Mouse (Mus musculus) erythroblast, embryonic 14.5 days (primary cell): Measurements from ENCODE around the gene Celf2. TPM values are rescaled to one million over a fixed set of nuclear protein-coding genes. Genes with fewer than 3 reads are reported as not detected.

ENCODE experiments used
- H3K27me3 ChIP-seq: 2 replicates; pipeline ENCODE4 v1.6.1; 2012; ENCODE audit warnings: inconsistent platforms; ENCODE audit not compliant: control insufficient read depth
- H3K36me3 ChIP-seq: 2 replicates; pipeline ENCODE4 v1.6.1; 2012; ENCODE audit warnings: mild to moderate bottlenecking, inconsistent platforms; ENCODE audit not compliant: control insufficient read depth
- H3K4me1 ChIP-seq: 2 replicates; pipeline ENCODE4 v1.6.1; 2012; ENCODE audit warnings: inconsistent platforms; ENCODE audit not compliant: control insufficient read depth
- H3K4me3 ChIP-seq: replicated peaks from 2 replicates; pipeline ENCODE3; 2012; ENCODE audit warnings: moderate library complexity, mild to moderate bottlenecking, inconsistent platforms
- H3K9me3 ChIP-seq: 2 replicates; pipeline ENCODE4 v1.6.1; 2012; ENCODE audit warnings: low read length, inconsistent platforms, mixed read lengths; ENCODE audit not compliant: control insufficient read depth
- GATA1 ChIP-seq: IDR thresholded peaks from 2 replicates; pipeline ENCODE4 v1.6.1; 2012; ENCODE audit warnings: low read length, inconsistent platforms, mixed read lengths
- TAL1 ChIP-seq: IDR thresholded peaks from 3 replicates; pipeline ENCODE4 v1.6.1; 2012; ENCODE audit warnings: low read length, inconsistent platforms, mixed read lengths
- polyA plus RNA-seq: library from polyadenylated mRNA; stranded (reverse); fragments of >175 nt; gene quantifications from 2 replicates; pipeline ENCODE4 v1.2.3, GENCODE M21; 2012

Celf2 gene
- polyA plus RNA-seq, 1 experiment = under 0.01 TPM

DNA sequence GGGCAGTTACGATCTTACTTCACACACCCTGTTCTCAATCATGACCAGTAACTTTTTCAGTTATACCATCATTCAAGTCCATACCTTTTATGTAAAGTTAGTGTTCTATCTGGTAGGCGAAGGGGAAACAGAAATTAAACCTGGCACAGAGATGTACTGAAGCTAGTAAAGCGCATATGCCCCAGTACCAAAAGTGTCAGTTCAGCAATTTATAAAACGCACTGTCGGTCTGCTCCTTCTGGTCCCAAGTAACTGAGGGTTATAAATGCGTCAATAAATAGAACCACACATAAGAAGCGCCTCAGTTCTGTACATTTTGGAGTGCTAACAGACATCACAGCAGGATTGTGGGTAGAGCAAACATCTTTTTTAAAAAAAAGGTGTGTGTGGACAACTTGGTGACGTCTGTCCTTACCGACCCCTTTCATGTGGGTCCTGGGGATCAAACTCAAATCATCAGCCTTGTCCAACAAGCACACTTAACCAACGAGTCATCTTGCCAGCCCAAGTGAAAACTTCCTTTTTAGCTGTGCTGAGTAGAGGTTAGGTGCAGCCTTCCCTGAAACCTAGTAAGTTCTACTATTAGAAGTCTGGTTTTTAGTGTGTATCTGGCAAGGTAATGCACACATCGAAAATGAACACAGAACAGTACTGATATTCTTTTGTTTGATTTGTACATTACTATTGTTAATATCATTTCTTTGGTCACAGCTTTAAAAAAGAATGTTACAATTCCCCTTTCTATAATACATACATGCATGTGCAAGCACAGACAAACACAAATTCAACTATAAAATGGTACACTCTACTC, 803.2 kb downstream of the Celf2 start:
- Histone ChIP-seq H3K4me1 (peaks cover 11% of the 10 kb centered on the region), H3K4me3 (no peak overlapping the region), H3K9me3 (no peaks in the 10 kb centered on the region), H3K36me3 (no peaks in the 10 kb centered on the region), H3K27me3 (no peaks in the 10 kb centered on the region)
- TF ChIP-seq GATA1 = no peak

DNA sequence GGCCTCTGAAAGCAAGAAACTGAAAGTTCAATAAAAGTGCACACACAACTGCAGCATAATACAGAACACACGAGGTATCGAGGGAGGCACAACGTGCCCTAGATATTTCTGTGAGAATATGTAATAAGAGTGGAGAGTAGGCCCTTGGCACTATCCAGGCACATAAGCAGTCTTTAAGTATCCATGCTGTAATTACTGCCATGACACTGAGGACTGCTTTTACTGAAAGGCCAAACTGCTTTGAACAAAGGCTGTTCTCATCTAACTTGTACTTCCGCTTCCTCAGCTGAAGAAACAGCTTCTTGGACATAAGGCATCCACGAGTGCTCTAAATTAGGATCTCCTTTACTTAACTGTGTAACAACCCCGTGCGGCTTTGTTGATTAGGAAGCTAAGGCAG, 803.9 kb downstream of the Celf2 start:
- Histone ChIP-seq H3K4me3 (no peak overlapping the region), H3K27me3 (no peaks in the 10 kb centered on the region), H3K4me1 (peaks cover 11% of the 10 kb centered on the region), H3K9me3 (no peaks in the 10 kb centered on the region), H3K36me3 (no peaks in the 10 kb centered on the region)
- TF ChIP-seq GATA1 (no peak), TAL1 (no peak)

DNA sequence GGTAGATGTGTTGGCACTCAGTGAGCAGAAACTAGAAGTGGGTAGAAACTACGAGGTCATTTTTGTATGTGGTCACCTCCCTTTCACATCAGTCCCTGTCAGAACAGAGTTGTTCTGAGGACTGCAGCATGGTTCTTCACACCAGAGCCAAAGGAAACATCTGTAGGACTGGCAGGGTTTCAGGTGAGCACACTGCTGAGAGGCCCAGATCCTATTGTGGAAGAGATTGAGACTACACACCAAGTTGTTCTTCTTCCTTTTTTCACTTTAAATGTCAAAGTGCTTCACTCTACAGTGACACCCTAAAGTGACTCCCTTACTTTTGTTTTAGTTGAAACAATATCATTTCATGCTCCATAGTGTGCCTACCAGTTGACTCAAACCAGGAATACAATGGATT, 804.6 kb downstream of the Celf2 start:
- H3K27me3 ChIP-seq = no peaks in the 10 kb centered on the region
- TF ChIP-seq TAL1 = no peak
- no peak for TF ChIP-seq GATA1
- no peak overlapping the region for H3K4me3 ChIP-seq
- peaks cover 11% of the 10 kb centered on the region for H3K4me1 ChIP-seq
- H3K9me3 ChIP-seq = no peaks in the 10 kb centered on the region
- H3K36me3 ChIP-seq = no peaks in the 10 kb centered on the region

DNA sequence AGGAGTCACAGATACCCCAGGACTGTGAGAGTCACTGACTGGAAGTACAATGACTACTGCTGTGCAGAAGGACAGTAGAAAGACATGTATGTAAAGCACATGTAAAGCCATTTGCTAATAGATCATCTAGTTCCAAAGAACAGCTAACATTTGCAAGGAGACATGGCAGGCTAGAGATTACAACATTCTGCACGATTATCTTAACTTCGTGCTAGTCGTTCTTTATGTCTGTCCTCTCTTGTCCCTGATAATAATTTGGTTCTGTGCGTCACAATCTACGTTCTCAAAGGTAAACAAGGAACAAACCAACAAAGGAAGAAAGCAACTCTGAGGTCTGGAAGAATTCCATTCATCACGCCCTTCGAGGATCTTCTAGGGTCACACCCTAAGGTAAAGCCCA, 805.0 kb downstream of the Celf2 start:
- Histone ChIP-seq H3K36me3 (no peaks in the 10 kb centered on the region), H3K4me1 (peaks cover 11% of the 10 kb centered on the region), H3K4me3 (no peak overlapping the region), H3K27me3 (no peaks in the 10 kb centered on the region), H3K9me3 (no peaks in the 10 kb centered on the region)
- TF ChIP-seq GATA1 (no peak), TAL1 (no peak)

DNA sequence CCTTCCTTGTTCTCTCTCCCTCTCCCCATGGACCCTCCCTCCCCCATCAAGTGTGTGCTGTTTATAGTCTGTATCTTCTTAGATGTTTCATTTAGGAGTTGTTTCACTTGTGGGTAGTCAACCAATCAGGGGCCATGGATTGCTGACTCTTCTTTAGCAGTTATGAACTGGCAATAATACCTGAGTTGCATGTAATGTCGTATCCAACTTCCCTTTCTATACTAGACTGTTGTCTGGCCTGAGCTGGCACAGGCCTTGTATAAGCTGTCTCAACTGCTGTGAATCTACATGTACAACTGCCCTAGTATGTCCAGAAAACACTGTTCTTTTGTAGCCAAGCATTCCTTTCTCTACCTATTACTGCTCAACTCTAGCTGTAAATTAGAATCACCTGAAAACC, 813.0 kb downstream of the Celf2 start:
- Histone ChIP-seq H3K36me3 (no peaks in the 10 kb centered on the region), H3K9me3 (no peaks in the 10 kb centered on the region), H3K4me3 (no peak overlapping the region), H3K27me3 (no peaks in the 10 kb centered on the region), H3K4me1 (no peaks in the 10 kb centered on the region)
- TF ChIP-seq TAL1 (no peak), GATA1 (no peak)

DNA sequence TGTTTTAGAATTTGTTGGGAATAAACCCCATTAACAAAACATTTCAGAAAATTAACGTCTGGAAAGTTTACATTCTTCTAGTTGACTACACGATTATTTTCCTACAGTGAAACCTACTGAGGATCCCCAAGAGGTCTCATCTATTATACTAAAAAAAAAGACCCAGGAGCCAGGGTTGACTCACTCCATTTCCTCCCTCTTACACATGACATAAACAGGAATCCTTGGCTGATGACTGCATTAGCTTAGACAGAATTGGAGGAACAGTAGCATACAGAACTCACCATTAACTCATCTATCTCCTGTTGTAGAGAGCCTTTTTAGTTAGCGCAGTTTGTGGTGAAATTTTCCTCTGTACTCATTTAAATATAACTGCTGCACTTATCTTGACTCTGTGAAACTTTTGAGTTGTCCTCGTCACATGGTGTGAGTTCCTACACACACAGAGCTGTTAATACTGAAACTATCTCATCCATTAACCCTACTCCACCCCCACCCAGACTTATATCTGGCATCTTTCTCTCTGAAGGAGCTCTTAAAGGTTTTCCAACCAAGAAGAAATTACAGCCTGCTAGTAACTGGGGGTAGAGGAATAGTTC, 813.9 kb downstream of the Celf2 start:
- no peaks in the 10 kb centered on the region for H3K9me3 ChIP-seq
- no peaks in the 10 kb centered on the region for H3K36me3 ChIP-seq
- no peaks in the 10 kb centered on the region for H3K27me3 ChIP-seq
- TF ChIP-seq TAL1 (no peak), GATA1 (no peak)
- no peaks in the 10 kb centered on the region for H3K4me1 ChIP-seq
- H3K4me3 ChIP-seq = no peak overlapping the region

DNA sequence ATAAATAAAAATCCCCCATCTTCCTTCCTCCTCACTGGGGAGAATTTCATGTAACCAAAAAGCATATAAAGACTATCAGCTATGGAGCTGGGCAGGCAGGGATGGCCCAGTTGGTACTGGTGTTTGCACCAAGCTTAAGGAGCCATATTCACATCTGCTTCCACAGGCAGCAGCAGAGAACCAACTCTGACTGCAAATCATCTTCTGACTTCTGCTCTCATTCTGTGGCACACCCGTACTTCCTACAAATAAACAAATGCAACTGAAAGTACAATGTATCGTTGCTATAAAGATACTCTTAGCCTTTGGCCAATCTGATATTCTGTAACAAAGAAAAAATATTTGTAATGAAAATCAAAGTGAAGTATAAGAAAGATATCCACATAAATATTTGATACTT, 819.7 kb downstream of the Celf2 start:
- Histone ChIP-seq H3K36me3 (no peaks in the 10 kb centered on the region), H3K4me1 (no peaks in the 10 kb centered on the region)

DNA sequence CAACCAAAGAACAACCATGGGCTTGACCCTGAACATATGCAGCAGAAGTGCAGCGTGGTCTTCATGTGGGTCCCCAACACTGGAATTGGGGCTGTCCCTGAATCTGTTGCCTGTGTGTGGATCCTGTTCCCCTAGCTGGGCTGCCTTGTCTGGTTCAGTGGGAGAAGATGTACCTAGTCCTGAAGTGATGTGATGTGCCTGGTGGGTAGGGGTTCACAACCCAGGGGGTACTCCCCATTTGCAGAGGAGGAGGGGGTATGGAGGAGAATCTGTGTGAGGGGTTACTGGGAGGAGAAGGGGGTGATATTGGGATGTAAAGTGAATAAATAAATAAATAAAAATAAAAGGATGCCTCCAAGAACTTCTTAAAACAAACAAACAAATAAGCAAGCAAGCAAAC, 831.1 kb downstream of the Celf2 start:
- Histone ChIP-seq H3K9me3 (no peaks in the 10 kb centered on the region), H3K36me3 (no peaks in the 10 kb centered on the region), H3K4me3 (no peak overlapping the region), H3K4me1 (no peaks in the 10 kb centered on the region), H3K27me3 (no peaks in the 10 kb centered on the region)
- TF ChIP-seq TAL1 (no peak), GATA1 (no peak)

More for the DNA sequence above, 819.7 kb downstream of the Celf2 start:
- Histone ChIP-seq H3K9me3 (no peaks in the 10 kb centered on the region), H3K27me3 (no peaks in the 10 kb centered on the region), H3K4me3 (no peak overlapping the region)
- no peak for TF ChIP-seq GATA1

DNA sequence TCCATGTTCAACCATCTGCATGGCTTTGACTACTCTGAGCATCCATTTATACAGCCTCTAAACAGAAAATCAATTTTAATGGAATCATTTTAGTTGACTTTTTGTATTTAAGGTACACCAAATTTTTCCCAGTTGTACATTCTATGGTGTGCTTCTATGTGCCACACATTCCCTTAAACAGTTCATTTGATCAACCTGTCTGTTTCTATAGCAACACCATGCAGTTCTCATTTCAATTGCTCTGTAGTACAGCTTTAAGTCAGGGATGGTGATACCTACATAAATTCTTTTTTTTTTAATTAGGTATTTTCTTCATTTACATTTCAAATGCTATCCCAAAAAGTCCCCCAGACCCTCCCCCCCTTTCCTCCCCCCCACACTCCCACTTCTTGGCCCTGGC, 831.9 kb downstream of the Celf2 start:
- Histone ChIP-seq H3K4me3 (no peak overlapping the region), H3K36me3 (no peaks in the 10 kb centered on the region), H3K9me3 (no peaks in the 10 kb centered on the region), H3K27me3 (no peaks in the 10 kb centered on the region), H3K4me1 (no peaks in the 10 kb centered on the region)
- TF ChIP-seq TAL1 (no peak), GATA1 (no peak)

DNA sequence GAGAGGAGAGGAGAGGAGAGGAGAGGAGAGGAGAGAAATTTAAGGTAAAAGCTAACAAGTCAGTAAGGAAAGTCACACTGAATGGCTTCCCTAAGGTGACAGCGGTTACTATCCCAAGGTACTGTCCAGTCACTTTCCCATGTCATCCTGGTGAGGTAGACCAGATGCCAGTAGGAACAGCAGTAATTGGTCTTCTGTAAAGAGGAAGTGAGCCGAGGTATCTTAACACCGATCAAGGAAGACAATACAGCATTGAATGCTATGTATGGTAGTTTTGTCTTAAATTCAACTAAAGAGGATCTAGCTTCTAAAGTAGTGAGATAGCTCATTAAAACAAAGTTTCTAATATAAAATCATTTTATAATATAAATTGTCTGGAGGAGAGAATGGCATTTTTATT, 835.0 kb downstream of the Celf2 start:
- H3K4me3 ChIP-seq = no peak overlapping the region
- no peaks in the 10 kb centered on the region for H3K4me1 ChIP-seq
- no peaks in the 10 kb centered on the region for H3K27me3 ChIP-seq
- no peaks in the 10 kb centered on the region for H3K36me3 ChIP-seq
- no peak for TF ChIP-seq GATA1
- no peak for TF ChIP-seq TAL1
- H3K9me3 ChIP-seq = no peaks in the 10 kb centered on the region
